Mouse (Mus musculus) megakaryocyte-erythroid progenitor cell, adult 5-6 weeks (primary cell): ENCODE results near the gene Mfsd4b2. TPM values are rescaled to one million over a fixed set of nuclear protein-coding genes. Genes with fewer than 3 reads are reported as not detected.

Experiments used
- ATAC-seq: replicated peaks from 2 replicates; pipeline ENCODE4 v1.8.0; 2016; ENCODE audit warnings: mild to moderate bottlenecking, inconsistent platforms; ENCODE audit not compliant: severe bottlenecking, poor library complexity, low FRiP score, low TSS enrichment
- total RNA-seq, 2 experiments: library from RNA; stranded (forward) in 1 of 2; stranded (reverse) in 1 of 2; fragments of 200-1000, 215-1000 nt in 1 of 2; fragments of >200 nt in 1 of 2; fragmentation: Nextera tagmentation in 1 of 2; gene quantifications; 2 replicates each; pipeline ENCODE4 v1.2.3; 2014 to 2017

The Mfsd4b2 gene
- total RNA-seq, 2 experiments from 2014 or later, result not detected

DNA sequence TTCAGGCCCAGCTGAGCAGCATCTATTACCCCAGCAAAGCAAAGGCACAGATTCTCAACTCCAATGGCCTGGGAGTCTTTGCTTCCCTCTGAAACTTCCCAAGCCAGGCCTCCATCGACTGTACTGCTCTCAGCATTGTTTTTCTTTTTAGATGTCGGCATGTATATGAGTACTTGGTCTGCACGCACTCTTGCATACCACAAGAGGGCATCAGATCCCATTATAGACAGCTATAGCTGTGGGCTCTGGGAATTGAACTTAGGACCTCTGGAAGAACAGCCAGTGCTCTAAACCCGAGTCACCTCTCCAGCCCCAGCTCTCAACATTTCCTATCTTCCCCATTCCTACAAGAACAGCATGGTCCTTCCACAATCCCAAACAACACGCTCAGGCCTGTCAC, 30.2 kb downstream of the Mfsd4b2 start:
- ATAC-seq, result no peak

DNA sequence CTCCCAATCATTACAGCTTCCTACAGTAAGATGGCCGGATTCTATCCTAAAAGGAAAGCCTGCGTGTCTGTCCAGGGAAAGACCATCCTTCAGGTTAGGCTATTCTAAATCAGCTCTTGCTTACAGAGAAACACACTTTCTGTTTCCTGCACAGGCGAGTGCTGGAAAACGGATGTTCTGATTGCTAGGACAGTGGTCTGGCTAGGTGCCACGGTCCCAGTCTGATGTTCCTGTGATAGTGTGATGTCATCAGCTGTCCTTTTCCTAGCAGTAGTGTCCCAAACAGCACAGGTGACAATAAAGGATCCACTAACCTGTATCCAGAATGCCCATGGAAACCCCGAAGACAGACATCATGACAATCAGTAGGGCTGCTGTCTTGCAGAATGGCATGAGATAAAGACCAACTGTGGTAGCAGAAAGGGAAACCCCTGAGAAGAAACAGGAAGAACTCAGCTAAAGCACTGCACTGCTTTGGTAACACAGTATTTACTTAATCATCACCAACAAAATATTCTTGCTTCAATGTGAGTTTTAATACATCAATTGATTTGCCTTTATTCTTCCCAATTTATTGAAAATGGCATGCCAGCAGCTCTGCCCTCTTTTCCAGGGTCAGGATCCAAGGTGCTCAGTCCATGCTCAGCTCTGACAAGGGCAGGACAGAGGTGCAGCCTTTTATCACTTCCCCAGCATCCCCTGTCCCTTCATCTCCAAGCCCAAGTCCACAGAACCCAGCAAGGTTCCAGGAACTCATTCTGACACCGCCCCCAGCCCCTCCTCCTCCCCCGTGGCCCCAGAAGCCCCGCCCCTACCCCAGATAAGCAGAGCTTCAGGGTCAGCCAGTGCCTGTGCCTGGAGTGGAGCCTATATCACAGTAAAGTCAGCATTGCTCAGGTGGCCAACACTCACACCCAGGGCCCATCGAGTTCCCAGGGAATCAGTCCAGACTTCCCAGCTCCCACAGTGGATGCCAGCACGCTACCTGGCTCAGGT, 32.7 kb downstream of the Mfsd4b2 start:
- ATAC-seq, result peak; percentile 53; the same call in 1 of the 2 replicates

DNA sequence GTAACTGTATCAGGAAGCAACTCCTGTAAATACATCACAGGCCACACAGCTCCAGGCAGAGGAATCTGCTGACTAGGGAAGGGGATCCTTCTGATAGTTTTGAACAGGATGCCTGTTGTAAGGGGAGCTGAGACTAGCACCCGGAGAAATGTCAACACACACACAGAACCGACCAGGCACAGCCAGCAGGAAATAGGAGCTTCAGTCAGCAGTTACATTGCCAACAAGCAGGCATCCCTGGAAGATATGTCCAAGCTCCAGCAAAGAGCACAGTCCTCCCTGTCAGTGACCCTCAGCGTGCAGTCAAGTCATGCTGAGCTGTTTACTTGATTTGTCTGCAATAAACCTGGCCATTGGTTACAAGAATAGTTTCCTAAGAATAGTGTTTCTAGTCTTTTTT, 38.1 kb downstream of the Mfsd4b2 start:
- no peak for ATAC-seq

Other genes starting within 250 kb of the Mfsd4b2 start
- gene Rev3l, start 194.8 kb downstream of the Mfsd4b2 start, total RNA-seq (2014; fragmentation: Nextera tagmentation), result 34.7 and 37.4 TPM in 2 replicates
- gene Rev3l, start 194.8 kb downstream of the Mfsd4b2 start, total RNA-seq (2017), result 21.9 and 25.6 TPM in 2 replicates
- 3.9 and 8.7 TPM in 2 replicates for gene Mfsd4b4, start 27.7 kb downstream of the Mfsd4b2 start, total RNA-seq (2014; fragmentation: Nextera tagmentation)
- 3.7 and 5.1 TPM in 2 replicates for gene Mfsd4b4, start 27.7 kb downstream of the Mfsd4b2 start, total RNA-seq (2017)
- gene Mfsd4b3, start 33.2 kb upstream of the Mfsd4b2 start, total RNA-seq (2014; fragmentation: Nextera tagmentation), result not detected in 2 replicates
- not detected in 2 replicates for gene Mfsd4b3, start 33.2 kb upstream of the Mfsd4b2 start, total RNA-seq (2017)
- not detected in 2 replicates for gene Mfsd4b5, start 59.7 kb upstream of the Mfsd4b2 start, total RNA-seq (2014; fragmentation: Nextera tagmentation)
- gene Mfsd4b5, start 59.7 kb upstream of the Mfsd4b2 start, total RNA-seq (2017), result not detected in 2 replicates
- not detected in 2 replicates for gene Mfsd4b1, start 98.3 kb upstream of the Mfsd4b2 start, total RNA-seq (2014; fragmentation: Nextera tagmentation)
- gene Mfsd4b1, start 98.3 kb upstream of the Mfsd4b2 start, total RNA-seq (2017), result not detected in 2 replicates
- gene Slc16a10, start 215.3 kb upstream of the Mfsd4b2 start, total RNA-seq (2014; fragmentation: Nextera tagmentation), result 44.2 and 51.6 TPM in 2 replicates
- 27.1 and 35.5 TPM in 2 replicates for gene Slc16a10, start 215.3 kb upstream of the Mfsd4b2 start, total RNA-seq (2017)